Mouse (Mus musculus): ENCODE data around the gene Vps45. TPM values are rescaled to one million over a fixed set of nuclear protein-coding genes. Genes with fewer than 3 reads are reported as not detected.

Vps45 gene
- polyA plus RNA-seq, 1 experiment: 20.1 TPM

- H3K4me1 ChIP-seq (ENCODE audit: control insufficient read depth, insufficient read depth, low read length): no peaks in the 10 kb centered on the region; the same call in 1 of the 2 replicates
- WGBS: 16% methylated on average over 4 of the region's 4 CpGs
- no peak overlapping the region for H3K4me3 ChIP-seq (replicated peaks; ENCODE audit: control insufficient read depth, low read depth, low read length)
- no peak overlapping the region for H3K27ac ChIP-seq (ENCODE audit: control insufficient read depth, insufficient read depth, low read depth, low read length, poor library complexity)
- TF ChIP-seq POLR2A (IDR thresholded peaks at IDR 0.05; ENCODE audit: borderline replicate concordance, control insufficient read depth, low read depth, low read length) (no peak), CTCF (IDR thresholded peaks at IDR 0.05; ENCODE audit: control insufficient read depth, insufficient read depth, low read length) (no peak)
Measured at GRCm38 (mm10) chr3:96098168-96098567, 39.9 kb upstream of the Vps45 start.

- Histone ChIP-seq H3K27ac (ENCODE audit: control insufficient read depth, insufficient read depth, low read depth, low read length, poor library complexity) (no peak overlapping the region), H3K4me1 (ENCODE audit: control insufficient read depth, insufficient read depth, low read length) (no peaks in the 10 kb centered on the region; the same call in 1 of the 2 replicates), H3K4me3 (replicated peaks; ENCODE audit: control insufficient read depth, low read depth, low read length) (no peak overlapping the region)
- 81% methylated on average over 13 of the region's 13 CpGs for WGBS
- no peak for TF ChIP-seq CTCF (IDR thresholded peaks at IDR 0.05; ENCODE audit: control insufficient read depth, insufficient read depth, low read length)
Measured at GRCm38 (mm10) chr3:96094203-96094602, 35.9 kb upstream of the Vps45 start.

GRCm38 (mm10) chr3:96093509-96093908 is 35.2 kb upstream of the Vps45 start:
- Histone ChIP-seq H3K27ac (ENCODE audit: control insufficient read depth, insufficient read depth, low read depth, low read length, poor library complexity) (no peak overlapping the region), H3K4me1 (ENCODE audit: control insufficient read depth, insufficient read depth, low read length) (no peaks in the 10 kb centered on the region), H3K4me3 (replicated peaks; ENCODE audit: control insufficient read depth, low read depth, low read length) (no peak overlapping the region)
- WGBS: 84% methylated on average over 13 of the region's 13 CpGs
- no peak for TF ChIP-seq POLR2A (IDR thresholded peaks at IDR 0.05; ENCODE audit: borderline replicate concordance, control insufficient read depth, low read depth, low read length)
- TF ChIP-seq CTCF (IDR thresholded peaks at IDR 0.05; ENCODE audit: control insufficient read depth, insufficient read depth, low read length): no peak

DNA sequence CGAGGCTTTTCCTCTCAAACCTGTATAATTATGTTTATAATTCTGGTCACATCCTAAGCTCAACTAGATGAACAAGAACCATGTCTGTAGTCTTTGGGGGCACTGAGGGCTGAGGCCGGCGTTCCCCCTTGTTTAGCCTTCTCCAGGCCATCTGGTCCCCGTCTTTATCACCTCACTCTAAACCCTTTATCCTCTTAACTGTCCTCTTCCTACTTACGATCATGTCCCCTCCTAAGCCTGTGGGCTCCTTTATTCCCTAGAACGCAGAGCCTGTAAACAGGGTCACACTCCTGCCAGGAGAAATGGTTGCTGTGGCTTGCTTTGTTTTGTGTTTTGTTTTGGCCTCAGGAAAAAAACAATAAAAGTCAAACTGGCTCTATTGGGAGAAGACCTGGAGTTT is 33.7 kb upstream of the Vps45 start:
- 90% methylated on average over 6 of the region's 6 CpGs for WGBS
- TF ChIP-seq POLR2A (IDR thresholded peaks at IDR 0.05; ENCODE audit: borderline replicate concordance, control insufficient read depth, low read depth, low read length) (no peak), CTCF (IDR thresholded peaks at IDR 0.05; ENCODE audit: control insufficient read depth, insufficient read depth, low read length) (no peak)
- H3K4me1 ChIP-seq (ENCODE audit: control insufficient read depth, insufficient read depth, low read length): no peaks in the 10 kb centered on the region
- H3K4me3 ChIP-seq (replicated peaks; ENCODE audit: control insufficient read depth, low read depth, low read length): no peak overlapping the region
- no peak overlapping the region for H3K27ac ChIP-seq (ENCODE audit: control insufficient read depth, insufficient read depth, low read depth, low read length, poor library complexity)

- no peak overlapping the region for H3K27ac ChIP-seq (ENCODE audit: control insufficient read depth, insufficient read depth, low read depth, low read length, poor library complexity)
- TF ChIP-seq POLR2A (IDR thresholded peaks at IDR 0.05; ENCODE audit: borderline replicate concordance, control insufficient read depth, low read depth, low read length) (no peak), CTCF (IDR thresholded peaks at IDR 0.05; ENCODE audit: control insufficient read depth, insufficient read depth, low read length) (no peak)
- no peaks in the 10 kb centered on the region for H3K4me1 ChIP-seq (ENCODE audit: control insufficient read depth, insufficient read depth, low read length)
- no peak overlapping the region for H3K4me3 ChIP-seq (replicated peaks; ENCODE audit: control insufficient read depth, low read depth, low read length)
- WGBS: 61% methylated on average over 2 of the region's 2 CpGs
Measured at GRCm38 (mm10) chr3:96091146-96091545, 32.9 kb upstream of the Vps45 start.

DNA sequence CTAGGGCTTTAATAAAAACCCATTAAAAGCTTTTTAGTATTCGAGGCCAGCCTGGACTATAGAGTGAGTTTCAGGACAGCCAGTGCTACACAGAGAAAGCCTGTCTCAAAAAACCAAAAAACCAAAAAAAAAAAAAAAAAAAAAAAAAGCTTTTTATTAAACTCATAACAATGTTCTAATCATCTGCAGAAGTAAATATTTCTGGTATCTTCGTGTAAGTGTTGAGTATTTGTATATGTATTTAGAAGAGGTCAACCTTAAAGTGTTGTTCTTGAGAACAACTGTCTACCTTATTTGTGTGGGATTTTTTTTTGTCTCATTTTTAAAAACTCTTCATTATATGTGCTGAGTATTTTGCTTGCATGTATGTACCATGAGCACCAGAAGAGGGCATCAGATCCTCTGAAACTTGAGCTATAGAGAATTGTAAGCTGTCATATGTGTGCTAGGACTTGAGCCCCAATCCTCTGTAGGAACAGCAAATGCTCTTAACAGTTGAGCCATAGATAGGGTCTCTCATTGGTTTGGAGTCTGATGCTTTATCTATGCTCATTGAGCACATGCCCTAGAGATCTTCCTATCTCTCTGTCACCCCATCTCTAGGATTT is 31.7 kb upstream of the Vps45 start:
- 61% methylated on average over 2 of the region's 2 CpGs for WGBS
- no peak overlapping the region for H3K27ac ChIP-seq (ENCODE audit: control insufficient read depth, insufficient read depth, low read depth, low read length, poor library complexity)
- no peak for TF ChIP-seq CTCF (IDR thresholded peaks at IDR 0.05; ENCODE audit: control insufficient read depth, insufficient read depth, low read length)
- TF ChIP-seq POLR2A (IDR thresholded peaks at IDR 0.05; ENCODE audit: borderline replicate concordance, control insufficient read depth, low read depth, low read length): no peak
- H3K4me1 ChIP-seq (ENCODE audit: control insufficient read depth, insufficient read depth, low read length): no peaks in the 10 kb centered on the region
- no peak overlapping the region for H3K4me3 ChIP-seq (replicated peaks; ENCODE audit: control insufficient read depth, low read depth, low read length)

GRCm38 (mm10) chr3:96087801-96088200 is 29.5 kb upstream of the Vps45 start:
- TF ChIP-seq POLR2A (IDR thresholded peaks at IDR 0.05; ENCODE audit: borderline replicate concordance, control insufficient read depth, low read depth, low read length) (no peak), CTCF (IDR thresholded peaks at IDR 0.05; ENCODE audit: control insufficient read depth, insufficient read depth, low read length) (no peak)
- H3K4me3 ChIP-seq (replicated peaks; ENCODE audit: control insufficient read depth, low read depth, low read length): no peak overlapping the region
- H3K27ac ChIP-seq (ENCODE audit: control insufficient read depth, insufficient read depth, low read depth, low read length, poor library complexity): no peak overlapping the region
- no peaks in the 10 kb centered on the region for H3K4me1 ChIP-seq (ENCODE audit: control insufficient read depth, insufficient read depth, low read length)
- WGBS: 73% methylated on average over 4 of the region's 4 CpGs

DNA sequence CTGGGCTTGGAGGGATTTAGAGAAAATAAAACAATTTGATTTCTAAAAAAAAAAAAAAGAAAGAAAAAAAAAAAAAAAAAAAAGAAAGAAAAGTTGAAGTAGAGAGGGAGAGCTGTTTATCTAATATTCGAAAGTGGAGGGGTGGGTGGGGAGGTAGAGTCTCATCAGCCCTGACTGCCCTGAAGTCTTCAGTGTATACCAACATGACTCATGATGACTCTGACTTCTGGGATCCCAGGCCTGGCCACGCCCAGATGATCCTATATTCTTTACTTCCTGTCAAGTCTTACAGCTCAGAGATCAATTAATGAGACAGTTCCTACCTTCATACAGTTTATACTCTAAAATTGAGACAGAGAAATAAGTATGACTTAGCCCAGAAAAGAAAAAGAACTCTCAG is 29.0 kb upstream of the Vps45 start:
- 51% methylated on average over 2 of the region's 2 CpGs for WGBS
- Histone ChIP-seq H3K4me1 (ENCODE audit: control insufficient read depth, insufficient read depth, low read length) (no peaks in the 10 kb centered on the region), H3K4me3 (replicated peaks; ENCODE audit: control insufficient read depth, low read depth, low read length) (no peak overlapping the region), H3K27ac (ENCODE audit: control insufficient read depth, insufficient read depth, low read depth, low read length, poor library complexity) (no peak overlapping the region)
- TF ChIP-seq POLR2A (IDR thresholded peaks at IDR 0.05; ENCODE audit: borderline replicate concordance, control insufficient read depth, low read depth, low read length) (no peak), CTCF (IDR thresholded peaks at IDR 0.05; ENCODE audit: control insufficient read depth, insufficient read depth, low read length) (no peak)

Measured in bone marrow, adult 2 months (tissue).